Mouse (Mus musculus) midbrain, embryonic 16.5 days (tissue): ENCODE measurements at regions not wholly inside any gene's neighbourhood (a gene's known extent, or its start where the extent isn't known, plus 50 kb on each side); places are given as distances from the start of the nearest gene placed in this dataset.

Experiments
- ATAC-seq: fragments of 200-750 bp; cut with Nextera tagmentation; 2 replicates; pipeline ENCODE4 v1.8.0; 2017; ENCODE audit warnings: moderate TSS enrichment
- H3K27ac ChIP-seq: fragments of 300-500 bp; sonication (generic); 2 replicates; pipeline ENCODE4 v1.5.1; 2014; ENCODE audit warnings: mild to moderate bottlenecking, low read length, mixed read lengths
- H3K27me3 ChIP-seq: fragments of 300-500 bp; sonication (generic); 2 replicates; pipeline ENCODE4 v1.6.1; 2014; ENCODE audit warnings: low read depth, low read length, mixed read lengths; ENCODE audit not compliant: control insufficient read depth, insufficient read depth
- H3K36me3 ChIP-seq: fragments of 300-500 bp; sonication (generic); 2 replicates; pipeline ENCODE4 v1.6.1; 2014; ENCODE audit warnings: mild to moderate bottlenecking, low read length, moderate library complexity, mixed read lengths; ENCODE audit not compliant: control insufficient read depth, insufficient read depth
- H3K4me1 ChIP-seq: fragments of 300-500 bp; sonication (generic); 2 replicates; pipeline ENCODE4 v1.6.1; 2014; ENCODE audit warnings: mild to moderate bottlenecking, low read length, mixed read lengths; ENCODE audit not compliant: control insufficient read depth, insufficient read depth
- H3K4me2 ChIP-seq: fragments of 300-500 bp; sonication (generic); 2 replicates; pipeline ENCODE4 v1.6.1; 2014; ENCODE audit warnings: mild to moderate bottlenecking, low read length, mixed read lengths
- H3K4me3 ChIP-seq: fragments of 300-500 bp; sonication (generic); 2 replicates; pipeline ENCODE4 v1.5.1; 2014; ENCODE audit warnings: low read depth, mild to moderate bottlenecking, low read length, moderate library complexity, mixed read lengths
- H3K9ac ChIP-seq: fragments of 300-500 bp; sonication (generic); 2 replicates; pipeline ENCODE4 v1.6.1; 2014; ENCODE audit warnings: low read depth, low read length, mixed read lengths
- H3K9me3 ChIP-seq: fragments of 300-500 bp; sonication (generic); replicated peaks from 2 replicates; pipeline ENCODE4 v1.6.1; 2014; ENCODE audit warnings: mild to moderate bottlenecking, low read length, mixed read lengths; ENCODE audit not compliant: control insufficient read depth, poor library complexity, severe bottlenecking
- WGBS: fragments of 180-500 bp; shearing (Covaris S2); extraction: QIAGEN DNeasy Blood & Tissue Kit; methylation state at CpG from one replicate; pipeline ENCODE4 v1.1.7; 2014; 5-methylcytosine and 5-hydroxymethylcytosine counted together

DNA sequence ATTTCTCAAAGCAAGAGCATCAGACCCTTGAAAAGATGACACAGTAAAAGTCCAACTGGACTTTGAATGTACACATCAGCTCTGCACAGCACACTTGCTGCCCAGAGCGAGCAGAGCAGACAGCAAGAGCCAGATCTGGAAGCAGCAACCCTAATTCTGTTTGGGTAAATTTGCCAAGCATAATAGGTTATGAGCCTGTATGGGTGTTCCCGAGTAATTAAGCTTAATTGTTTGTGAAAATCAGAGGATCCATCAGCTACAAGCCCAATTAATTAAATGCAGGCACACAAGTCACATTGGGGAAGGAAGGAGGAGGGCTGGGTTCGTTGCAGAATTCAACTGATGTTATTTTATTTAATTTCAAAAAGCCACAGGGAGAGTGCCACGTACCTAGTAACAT lies 113.9 kb upstream of the Msx2 start:
- H3K4me1 ChIP-seq = no peaks in the 10 kb centered on the region
- no peaks in the 10 kb centered on the region for H3K27me3 ChIP-seq
- no peak overlapping the region for H3K9ac ChIP-seq
- H3K36me3 ChIP-seq = no peaks in the 10 kb centered on the region
- 70% methylated on average over 4 of the region's 4 CpGs for WGBS
- H3K4me2 ChIP-seq = no peak overlapping the region
- no peaks in the 10 kb centered on the region for H3K9me3 ChIP-seq
- no peak overlapping the region for H3K4me3 ChIP-seq
- H3K27ac ChIP-seq = no peak overlapping the region
- no peak for ATAC-seq

DNA sequence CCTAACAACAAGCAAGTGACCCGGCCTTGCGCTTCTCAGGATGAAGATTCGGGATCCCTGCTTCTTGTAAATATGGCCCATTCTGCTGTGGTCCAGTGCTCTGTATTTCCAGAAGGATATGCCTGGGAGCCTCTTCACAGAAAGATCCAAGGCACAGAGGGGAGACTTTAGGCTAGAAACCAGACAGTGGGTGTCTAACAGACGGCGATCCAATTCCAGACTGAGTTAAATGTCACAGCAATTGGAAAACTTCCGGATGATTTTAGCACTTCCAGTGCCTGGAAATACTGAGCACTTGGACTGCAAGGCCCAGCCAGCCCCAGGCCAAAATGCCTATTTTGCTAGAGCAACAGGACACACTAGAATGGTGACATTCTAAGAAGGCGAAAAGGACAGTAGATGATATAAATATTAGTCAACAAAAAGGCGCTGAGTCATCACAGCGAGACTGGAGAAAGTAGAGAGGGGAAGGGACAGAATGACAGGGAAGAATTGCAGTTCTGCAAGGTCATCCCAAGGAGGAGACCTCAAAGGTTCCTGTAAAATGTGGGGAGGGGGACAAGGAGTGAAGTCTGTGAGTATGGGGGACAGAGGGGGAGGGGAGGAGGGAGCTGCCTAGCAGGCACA lies 111.7 kb upstream of the Msx2 start:
- H3K4me1 ChIP-seq = no peaks in the 10 kb centered on the region
- H3K9me3 ChIP-seq = no peaks in the 10 kb centered on the region
- 91% methylated on average over 9 of the region's 9 CpGs for WGBS
- H3K27ac ChIP-seq = no peak overlapping the region
- ATAC-seq = no peak
- H3K4me3 ChIP-seq = no peak overlapping the region
- H3K27me3 ChIP-seq = no peaks in the 10 kb centered on the region
- no peaks in the 10 kb centered on the region for H3K36me3 ChIP-seq
- no peak overlapping the region for H3K9ac ChIP-seq
- H3K4me2 ChIP-seq = no peak overlapping the region

DNA sequence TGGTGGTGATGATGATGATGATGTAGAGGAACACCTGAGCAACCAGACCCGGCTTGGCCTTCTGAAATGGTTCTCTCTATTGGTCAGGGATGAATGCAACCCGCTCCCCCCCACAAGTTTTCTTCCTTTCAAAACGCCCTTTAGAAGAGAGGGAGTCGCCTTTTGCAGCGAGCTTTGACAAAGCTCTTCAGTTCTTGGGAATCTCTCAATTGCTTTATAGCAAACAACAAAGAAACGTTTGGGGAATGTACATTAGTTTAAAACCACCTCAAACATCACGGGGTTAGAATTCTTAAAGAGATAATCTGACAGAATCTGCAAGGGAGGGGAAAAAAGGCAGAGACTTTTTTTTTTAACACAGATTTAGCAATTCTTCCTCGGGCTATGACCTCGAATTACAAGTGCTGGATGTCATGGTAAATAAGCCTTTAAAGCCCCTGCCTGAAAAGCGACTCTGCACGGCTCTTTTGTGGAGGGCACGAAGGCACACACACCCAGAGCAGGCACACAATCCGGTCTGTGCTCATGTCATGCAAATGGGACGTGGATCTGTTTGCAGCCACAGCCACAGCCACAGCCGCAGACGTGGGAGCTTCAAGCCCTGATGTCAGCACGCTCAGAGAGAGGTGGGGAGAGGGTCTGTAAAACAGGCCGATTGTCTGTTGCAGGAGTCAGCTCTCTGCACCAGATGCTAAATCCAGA lies 81.2 kb upstream of the Msx2 start:
- Histone ChIP-seq H3K9me3 (no peaks in the 10 kb centered on the region; the same call in 1 of the 2 replicates), H3K27ac (peak overlapping the region; percentile 50; the same call in 1 of the 2 replicates), H3K4me1 (peaks cover 12% of the 10 kb centered on the region), H3K27me3 (peaks cover 41% of the 10 kb centered on the region), H3K36me3 (no peaks in the 10 kb centered on the region), H3K4me3 (no peak overlapping the region), H3K4me2 (peak overlapping the region; percentile 38), H3K9ac (peak overlapping the region; percentile 45; the same call in 1 of the 2 replicates)
- ATAC-seq = peak; percentile 80
- WGBS = 5% methylated on average over 18 of the region's 18 CpGs

DNA sequence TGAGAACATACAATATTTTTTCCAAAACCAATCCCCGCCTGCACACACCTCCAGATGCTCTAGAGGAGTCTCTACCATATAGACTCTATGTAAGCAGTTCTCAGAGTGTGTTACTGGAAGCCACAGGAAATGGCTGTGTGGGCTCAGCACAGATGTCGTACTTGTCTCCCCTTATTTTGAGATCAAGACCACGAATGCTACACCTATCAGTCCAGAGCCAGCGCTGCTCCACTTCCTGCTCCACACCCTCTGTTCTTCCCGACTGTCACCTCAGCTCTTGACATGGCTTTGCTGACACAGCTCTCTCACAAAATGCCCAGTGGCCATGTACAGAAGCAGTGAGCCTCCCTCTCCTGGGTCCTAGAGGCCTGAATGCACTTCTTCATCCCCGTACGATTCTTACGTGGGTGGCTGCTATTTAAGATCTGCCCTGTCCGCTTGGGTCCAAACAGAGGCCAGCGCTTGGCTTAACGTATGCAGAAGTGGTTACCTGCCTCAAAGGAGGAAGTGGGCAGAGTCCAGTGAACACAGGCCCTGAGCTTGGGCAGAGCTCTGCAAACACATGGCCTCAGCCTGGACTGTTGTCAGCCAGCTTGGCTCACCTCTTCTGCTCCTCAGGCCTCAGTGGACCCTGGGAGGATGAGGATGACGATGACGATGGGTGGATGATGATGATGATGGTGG lies 80.5 kb upstream of the Msx2 start:
- H3K4me1 ChIP-seq = peaks cover 12% of the 10 kb centered on the region
- no peak overlapping the region for H3K4me2 ChIP-seq
- peaks cover 41% of the 10 kb centered on the region for H3K27me3 ChIP-seq

DNA sequence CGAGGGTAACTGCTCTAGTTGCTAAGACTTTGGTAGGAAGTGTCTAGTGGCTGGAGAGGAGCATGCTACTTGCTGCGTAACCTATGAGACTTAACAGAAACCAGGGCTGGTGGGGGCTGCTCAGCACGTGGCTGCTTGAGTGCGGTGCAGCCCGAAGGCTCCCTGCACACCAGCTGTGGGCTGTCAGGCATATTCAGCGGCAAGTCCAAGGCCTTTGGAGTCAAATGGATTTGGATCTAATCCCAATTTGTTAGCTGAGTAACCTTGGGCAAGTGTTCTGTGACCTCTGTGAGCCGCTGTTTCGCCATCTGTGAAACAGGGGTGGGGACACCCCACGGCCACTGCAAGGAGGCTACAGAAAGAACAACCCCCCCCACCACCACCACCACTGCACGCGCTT lies 75.5 kb upstream of the Msx2 start:
- 53% methylated on average over 11 of the region's 11 CpGs for WGBS
- Histone ChIP-seq H3K27me3 (peaks cover 22% of the 10 kb centered on the region), H3K4me3 (no peak overlapping the region)

More for the DNA sequence above, 80.5 kb upstream of the Msx2 start:
- Histone ChIP-seq H3K9ac (no peak overlapping the region), H3K4me3 (no peak overlapping the region), H3K9me3 (no peaks in the 10 kb centered on the region; the same call in 1 of the 2 replicates), H3K27ac (no peak overlapping the region), H3K36me3 (no peaks in the 10 kb centered on the region)
- 0 out of 2 replicates have a peak, but pooled peaks have one; percentile 58 for ATAC-seq
- 53% methylated on average over 13 of the region's 13 CpGs for WGBS

DNA sequence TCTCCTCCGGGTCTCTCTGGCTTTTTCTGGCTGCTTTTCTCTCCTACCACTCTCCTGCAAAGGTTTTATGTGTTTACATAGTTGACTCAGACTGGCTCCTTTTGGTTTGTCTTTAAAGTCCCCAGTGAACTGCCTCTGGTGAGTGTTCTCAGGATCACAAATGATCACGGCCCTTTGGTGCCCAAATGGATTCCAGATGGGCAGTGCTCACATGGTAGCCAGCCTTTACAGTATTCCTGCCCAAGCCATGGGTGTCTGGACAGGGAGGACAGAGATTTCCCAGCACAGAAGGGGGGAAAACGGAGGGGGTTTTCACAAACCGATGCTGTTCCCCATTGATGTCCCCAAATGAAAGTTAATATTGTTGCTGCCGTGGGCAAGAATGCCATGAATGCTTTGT lies 70.4 kb upstream of the Msx2 start:
- no peak for ATAC-seq
- no peaks in the 10 kb centered on the region for H3K4me1 ChIP-seq
- 83% methylated on average over 5 of the region's 5 CpGs for WGBS
- no peak overlapping the region for H3K4me3 ChIP-seq
- H3K9ac ChIP-seq = no peak overlapping the region
- H3K4me2 ChIP-seq = no peak overlapping the region
- H3K36me3 ChIP-seq = no peaks in the 10 kb centered on the region
- H3K27ac ChIP-seq = no peak overlapping the region
- no peaks in the 10 kb centered on the region for H3K9me3 ChIP-seq
- peaks cover 8% of the 10 kb centered on the region for H3K27me3 ChIP-seq

More for the DNA sequence above, 75.5 kb upstream of the Msx2 start:
- Histone ChIP-seq H3K36me3 (no peaks in the 10 kb centered on the region), H3K4me2 (no peak overlapping the region), H3K9ac (no peak overlapping the region), H3K27ac (no peak overlapping the region), H3K4me1 (no peaks in the 10 kb centered on the region), H3K9me3 (no peaks in the 10 kb centered on the region; the same call in 1 of the 2 replicates)
- no peak for ATAC-seq

DNA sequence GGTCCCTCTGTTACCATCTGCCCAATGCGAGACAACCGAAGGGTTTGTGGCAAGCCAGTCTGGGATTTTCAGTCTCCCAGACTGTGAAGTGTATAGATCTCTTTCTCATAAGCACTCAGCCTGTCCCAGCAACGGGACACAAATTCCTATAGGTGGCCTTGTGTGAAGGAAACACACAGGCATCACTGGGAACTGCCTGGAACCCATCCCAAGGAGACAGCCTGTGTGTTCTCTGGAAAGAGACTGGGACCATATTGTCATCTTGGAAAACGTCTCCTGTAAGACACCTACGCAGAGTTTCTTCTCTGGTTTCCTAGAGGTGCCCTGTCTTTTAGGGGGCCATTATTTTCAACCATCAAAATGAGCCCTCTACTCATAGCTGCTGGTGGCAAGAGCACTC lies 66.9 kb upstream of the Msx2 start:
- no peak overlapping the region for H3K4me2 ChIP-seq
- 92% methylated on average over 5 of the region's 5 CpGs for WGBS
- no peak overlapping the region for H3K27ac ChIP-seq
- no peak overlapping the region for H3K4me3 ChIP-seq
- no peak for ATAC-seq
- no peaks in the 10 kb centered on the region for H3K9me3 ChIP-seq
- H3K9ac ChIP-seq = no peak overlapping the region
- H3K27me3 ChIP-seq = peaks cover 3% of the 10 kb centered on the region; the same call in 1 of the 2 replicates
- H3K36me3 ChIP-seq = no peaks in the 10 kb centered on the region
- no peaks in the 10 kb centered on the region for H3K4me1 ChIP-seq

DNA sequence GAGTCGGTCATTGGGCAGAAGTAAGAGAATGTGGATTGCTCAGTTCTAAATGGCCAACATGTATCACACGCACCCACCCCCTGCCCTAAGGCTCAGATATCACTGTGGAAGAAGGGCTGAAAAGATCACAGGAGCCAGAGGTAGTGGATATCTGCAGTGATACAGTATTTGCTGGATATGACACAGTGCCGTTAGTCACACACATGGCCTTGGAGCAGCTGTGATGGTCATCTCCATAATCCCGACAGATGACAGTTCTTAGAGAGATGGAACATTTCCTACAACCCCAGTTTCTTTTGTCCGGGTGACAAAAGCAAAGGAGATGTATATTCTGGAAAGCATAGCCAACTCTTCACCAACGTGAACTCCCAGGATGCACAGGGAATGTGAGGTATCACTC lies 65.1 kb upstream of the Msx2 start:
- no peaks in the 10 kb centered on the region for H3K36me3 ChIP-seq
- no peak overlapping the region for H3K9ac ChIP-seq
- H3K4me2 ChIP-seq = no peak overlapping the region
- no peaks in the 10 kb centered on the region; the same call in 1 of the 2 replicates for H3K27me3 ChIP-seq
- H3K4me1 ChIP-seq = no peaks in the 10 kb centered on the region
- 94% methylated on average over 6 of the region's 6 CpGs for WGBS
- H3K27ac ChIP-seq = no peak overlapping the region
- H3K4me3 ChIP-seq = no peak overlapping the region
- no peak for ATAC-seq
- H3K9me3 ChIP-seq = no peaks in the 10 kb centered on the region
